Mouse (Mus musculus) liver, embryonic 11.5 days (tissue): Measurements from ENCODE around the gene Gm45233. TPM values are rescaled to one million over a fixed set of nuclear protein-coding genes. Genes with fewer than 3 reads are reported as not detected.
A peak's percentile ranks its signal among the peaks of the same experiment; 100 is the strongest.

Experiments used
- ATAC-seq: fragments of 200-750 bp; cut with Nextera tagmentation; replicated peaks from 2 replicates; pipeline ENCODE4 v1.8.0; 2017; ENCODE audit warnings: moderate number of reproducible peaks, mild to moderate bottlenecking, moderate TSS enrichment, moderate library complexity; ENCODE audit not compliant: low FRiP score
- DNase-seq: peaks from one replicate; pipeline ENCODE4 v3.0.0-alpha.2; 2017; ENCODE audit warnings: low spot score
- H3K27ac ChIP-seq: fragments of 300-500 bp; sonication (generic); 2 replicates; pipeline ENCODE4 v1.5.1; 2014; ENCODE audit warnings: mild to moderate bottlenecking, low read depth, low read length, control low read depth
- H3K27me3 ChIP-seq: fragments of 300-500 bp; sonication (generic); replicated peaks from 2 replicates; pipeline ENCODE4 v1.6.1; 2014; ENCODE audit warnings: low read length, mixed read lengths; ENCODE audit not compliant: control insufficient read depth, insufficient read depth
- H3K36me3 ChIP-seq: fragments of 300-500 bp; sonication (generic); 2 replicates; pipeline ENCODE4 v1.6.1; 2014; ENCODE audit warnings: mild to moderate bottlenecking, low read length, moderate library complexity, mixed read lengths; ENCODE audit not compliant: control insufficient read depth, insufficient read depth
- H3K4me1 ChIP-seq: fragments of 300-500 bp; sonication (generic); replicated peaks from 2 replicates; pipeline ENCODE4 v1.6.1; 2014; ENCODE audit warnings: low read length, mixed read lengths; ENCODE audit not compliant: control insufficient read depth, insufficient read depth
- H3K4me2 ChIP-seq: fragments of 300-500 bp; sonication (generic); 2 replicates; pipeline ENCODE4 v1.6.1; 2014; ENCODE audit warnings: mild to moderate bottlenecking, control low read depth, moderate library complexity
- H3K4me3 ChIP-seq: fragments of 300-500 bp; sonication (generic); 2 replicates; pipeline ENCODE4 v1.5.1; 2014; ENCODE audit warnings: low read depth, low read length, control low read depth
- H3K9ac ChIP-seq: fragments of 300-500 bp; sonication (generic); 2 replicates; pipeline ENCODE4 v1.6.1; 2014; ENCODE audit warnings: low read depth, low read length, control low read depth
- H3K9me3 ChIP-seq: fragments of 300-500 bp; sonication (generic); 2 replicates; pipeline ENCODE4 v1.6.1; 2016; ENCODE audit warnings: low read length, inconsistent platforms, mixed read lengths; ENCODE audit not compliant: control insufficient read depth
- WGBS: fragments of 180-500 bp; shearing (Covaris S2); extraction: QIAGEN DNeasy Blood & Tissue Kit; methylation state at CpG from one replicate; pipeline ENCODE4 v1.1.7; 2014; 5-methylcytosine and 5-hydroxymethylcytosine counted together
- polyA plus RNA-seq: library from polyadenylated mRNA; unstranded; fragments of >200 nt; fragmentation: Nextera tagmentation; extraction: Ambion mirVana; gene quantifications from 2 replicates; pipeline ENCODE4 v1.2.1, GENCODE M21; 2014

The Gm45233 gene
- polyA plus RNA-seq, 1 experiment from 2014 or later: 0.37 TPM

- DNase-seq (no peak), ATAC-seq (no peak)
- H3K36me3 ChIP-seq: no peaks in the 10 kb centered on the region
- no peaks in the 10 kb centered on the region for H3K9me3 ChIP-seq
- H3K27me3 ChIP-seq: peaks cover 42% of the 10 kb centered on the region
- WGBS: 9% methylated on average over 23 of the region's 23 CpGs
- no peak overlapping the region for H3K27ac ChIP-seq
- H3K4me2 ChIP-seq: no peak overlapping the region
- H3K4me3 ChIP-seq: no peak overlapping the region
- H3K9ac ChIP-seq: no peak overlapping the region
- H3K4me1 ChIP-seq: no peaks in the 10 kb centered on the region
Observed at GRCm38 (mm10) chr7:43475706-43476105, 31.8 kb downstream of the Gm45233 start.

- no peak for DNase-seq
- H3K4me3 ChIP-seq: no peak overlapping the region
- no peaks in the 10 kb centered on the region for H3K36me3 ChIP-seq
- H3K4me2 ChIP-seq: no peak overlapping the region
- H3K9ac ChIP-seq: no peak overlapping the region
- no peaks in the 10 kb centered on the region for H3K4me1 ChIP-seq
- H3K27ac ChIP-seq: no peak overlapping the region
- H3K9me3 ChIP-seq: no peaks in the 10 kb centered on the region
- H3K27me3 ChIP-seq: peaks cover 42% of the 10 kb centered on the region
- ATAC-seq: no peak
- WGBS: 6% methylated on average over 13 of the region's 13 CpGs
Observed at GRCm38 (mm10) chr7:43476376-43476775, 32.4 kb downstream of the Gm45233 start.

- Histone ChIP-seq H3K36me3 (no peaks in the 10 kb centered on the region), H3K9me3 (no peaks in the 10 kb centered on the region), H3K27ac (no peak overlapping the region), H3K27me3 (peaks cover 19% of the 10 kb centered on the region), H3K9ac (no peak overlapping the region), H3K4me1 (no peaks in the 10 kb centered on the region), H3K4me3 (no peak overlapping the region), H3K4me2 (no peak overlapping the region)
- no peak for ATAC-seq
- no peak for DNase-seq
- WGBS: 70% methylated on average over 3 of the region's 3 CpGs
Observed at GRCm38 (mm10) chr7:43481191-43481590, 37.3 kb downstream of the Gm45233 start.

- no peak for ATAC-seq
- Histone ChIP-seq H3K36me3 (no peaks in the 10 kb centered on the region), H3K27me3 (peaks cover 9% of the 10 kb centered on the region), H3K9me3 (no peaks in the 10 kb centered on the region), H3K27ac (no peak overlapping the region), H3K4me3 (no peak overlapping the region), H3K9ac (no peak overlapping the region), H3K4me1 (no peaks in the 10 kb centered on the region), H3K4me2 (no peak overlapping the region)
- 66% methylated on average over 8 of the region's 8 CpGs for WGBS
- DNase-seq: no peak
Observed at GRCm38 (mm10) chr7:43482090-43482716, 38.3 kb downstream of the Gm45233 start.

GRCm38 (mm10) chr7:43483236-43483635, 39.3 kb downstream of the Gm45233 start:
- peaks cover 1% of the 10 kb centered on the region for H3K27me3 ChIP-seq
- WGBS: 9% methylated on average over 10 of the region's 10 CpGs
- no peak overlapping the region for H3K9ac ChIP-seq
- ATAC-seq (no peak), DNase-seq (no peak)
- H3K4me1 ChIP-seq: no peaks in the 10 kb centered on the region
- H3K27ac ChIP-seq: no peak overlapping the region
- no peaks in the 10 kb centered on the region for H3K36me3 ChIP-seq
- H3K9me3 ChIP-seq: no peaks in the 10 kb centered on the region
- no peak overlapping the region for H3K4me3 ChIP-seq
- H3K4me2 ChIP-seq: no peak overlapping the region

GRCm38 (mm10) chr7:43488646-43489045, 44.7 kb downstream of the Gm45233 start:
- ATAC-seq: no peak
- H3K27me3 ChIP-seq: peaks cover 30% of the 10 kb centered on the region

GRCm38 (mm10) chr7:43489631-43490125, 45.8 kb downstream of the Gm45233 start, which contains the start of gene Iglon5:
Iglon5 (minus strand) TSS chr7:43490075.
- H3K9ac ChIP-seq: no peak within 1 kb of the TSS
- H3K36me3 ChIP-seq: no peaks in the 10 kb centered on the region
- no peak within 1 kb of the TSS for H3K27ac ChIP-seq
- WGBS: 2% methylated on average over 23 of the region's 41 CpGs
- H3K27me3 ChIP-seq: peaks cover 30% of the 10 kb centered on the region
- no peak for DNase-seq
- H3K4me1 ChIP-seq: no peaks in the 10 kb centered on the region
- H3K9me3 ChIP-seq: no peaks in the 10 kb centered on the region
- peak within 1 kb of the TSS; percentile 59 for H3K4me2 ChIP-seq
- peak within 1 kb of the TSS; percentile 42 for H3K4me3 ChIP-seq
- 0 out of 2 replicates have a peak, but pooled peaks have one; percentile 4 for ATAC-seq

More at GRCm38 (mm10) chr7:43488646-43489045, 44.7 kb downstream of the Gm45233 start:
- WGBS: 27% methylated on average over 5 of the region's 5 CpGs
- no peaks in the 10 kb centered on the region for H3K4me1 ChIP-seq
- H3K9ac ChIP-seq: no peak overlapping the region
- H3K36me3 ChIP-seq: no peaks in the 10 kb centered on the region
- H3K4me3 ChIP-seq: no peak overlapping the region
- H3K4me2 ChIP-seq: no peak overlapping the region
- no peak for DNase-seq
- H3K9me3 ChIP-seq: no peaks in the 10 kb centered on the region
- no peak overlapping the region for H3K27ac ChIP-seq

- peak; percentile 45 for DNase-seq
- peak overlapping the region; percentile 59 for H3K4me2 ChIP-seq
- peak overlapping the region; percentile 42 for H3K4me3 ChIP-seq
- H3K36me3 ChIP-seq: no peaks in the 10 kb centered on the region
- H3K27ac ChIP-seq: no peak overlapping the region
- ATAC-seq: peak; percentile 49
- H3K9me3 ChIP-seq: no peaks in the 10 kb centered on the region
- 4% methylated on average over 11 of the region's 13 CpGs for WGBS
- no peaks in the 10 kb centered on the region for H3K4me1 ChIP-seq
- H3K27me3 ChIP-seq: peaks cover 30% of the 10 kb centered on the region
- H3K9ac ChIP-seq: no peak overlapping the region
Observed at GRCm38 (mm10) chr7:43490182-43490584, 46.3 kb downstream of the Gm45233 start.

- Histone ChIP-seq H3K4me3 (no peak overlapping the region), H3K36me3 (no peaks in the 10 kb centered on the region), H3K27me3 (peaks cover 34% of the 10 kb centered on the region), H3K4me2 (no peak overlapping the region), H3K27ac (no peak overlapping the region), H3K9ac (no peak overlapping the region), H3K4me1 (no peaks in the 10 kb centered on the region), H3K9me3 (no peaks in the 10 kb centered on the region)
- WGBS: 56% methylated on average over 9 of the region's 9 CpGs
- ATAC-seq (no peak), DNase-seq (no peak)
Observed at GRCm38 (mm10) chr7:43490861-43491260, 46.9 kb downstream of the Gm45233 start.
